Mouse (Mus musculus): ENCODE measurements around the gene Meiob.

Meiob gene

DNA sequence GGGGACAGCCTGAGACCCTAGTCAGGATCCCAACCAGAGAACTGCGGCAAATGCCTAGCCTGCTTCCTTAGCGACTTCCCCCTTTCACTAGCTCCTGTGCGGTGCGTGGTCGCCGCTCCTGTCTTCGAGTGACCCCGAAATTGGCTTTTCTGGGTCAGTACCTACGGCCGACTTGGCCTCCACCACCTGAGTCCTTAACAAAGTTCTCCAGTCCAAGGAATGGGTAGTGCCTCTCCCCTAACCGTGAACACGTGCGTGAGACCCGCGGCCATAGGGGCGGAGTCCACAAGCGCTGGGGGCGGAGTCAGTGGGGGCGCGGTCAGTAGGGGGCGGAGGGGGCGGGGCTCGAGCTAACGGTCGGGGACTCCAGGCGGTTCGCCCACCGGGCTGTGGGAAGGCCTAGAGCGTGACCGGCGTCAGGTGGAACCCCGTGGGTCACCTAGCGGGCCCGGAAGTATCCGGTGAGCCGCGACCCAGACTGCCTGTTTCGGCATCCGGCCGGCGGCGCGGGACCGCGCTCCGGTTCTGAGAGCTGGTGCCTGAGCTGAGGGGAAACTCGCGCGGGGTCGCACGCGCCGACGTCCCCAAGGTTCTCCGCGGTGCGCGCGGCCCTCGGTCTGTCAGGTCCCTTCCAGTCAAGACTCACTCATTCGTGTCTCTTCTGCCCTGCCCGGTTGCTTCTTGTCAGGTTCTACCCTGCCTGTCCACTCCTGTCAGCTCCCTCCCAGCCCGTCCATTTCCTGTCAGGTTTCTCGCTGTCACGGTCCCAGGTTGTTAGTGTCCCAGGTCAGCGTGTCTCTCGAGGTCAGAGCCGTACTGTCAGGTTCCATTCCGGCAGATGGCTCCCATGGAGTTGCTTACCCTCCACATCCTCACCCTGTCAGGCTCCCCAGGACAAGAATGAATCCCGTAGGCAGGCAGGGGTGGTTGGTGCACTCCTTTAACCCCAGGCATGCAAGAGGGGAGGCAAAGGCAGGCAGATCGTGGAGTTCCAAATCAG is at the start of gene Meiob:
Meiob (plus strand) TSS at position 338 of the 1,000 bp plus-strand sequence.
- DNase-seq (ENCODE audit: low spot score in 2 of 2), result peak; percentile 32 to 65

- no peak for DNase-seq (ENCODE audit: low spot score in 2 of 2)
These were observed 46.7 kb upstream of the Meiob start for GRCm38 (mm10) chr17:24757394-24757793.

GRCm38 (mm10) chr17:24761121-24761520 is 43.0 kb upstream of the Meiob start:
- no peak for DNase-seq (ENCODE audit: low spot score in 2 of 2)

GRCm38 (mm10) chr17:24765016-24765905 is 38.8 kb upstream of the Meiob start:
- no peak for DNase-seq (ENCODE audit: low spot score in 2 of 2)

GRCm38 (mm10) chr17:24766266-24766875 is 37.7 kb upstream of the Meiob start:
- DNase-seq (ENCODE audit: low spot score in 2 of 2), result no peak

DNA sequence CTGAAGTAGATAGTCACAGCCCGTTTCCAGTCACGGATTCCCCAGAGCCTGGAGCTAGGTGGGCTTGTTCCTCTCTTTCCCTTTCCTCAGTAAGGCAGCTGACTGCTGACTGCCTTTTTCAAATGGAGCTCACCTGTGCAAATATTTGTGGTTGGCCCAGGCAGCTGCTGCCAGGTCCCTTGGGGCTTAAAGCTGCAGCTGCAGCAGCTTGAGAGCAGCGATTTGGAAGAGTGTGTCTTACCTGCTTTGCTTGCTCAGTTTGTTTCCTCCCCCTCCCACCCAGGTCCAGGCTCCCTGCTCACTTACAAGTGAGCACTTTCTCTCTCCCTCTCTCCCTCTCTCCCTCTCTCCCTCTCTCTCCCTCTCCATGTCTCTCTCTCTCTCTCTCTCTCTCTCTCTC is 34.9 kb upstream of the Meiob start:
- no peak for DNase-seq (ENCODE audit: low spot score in 2 of 2)

GRCm38 (mm10) chr17:24773241-24773640 is 30.8 kb upstream of the Meiob start:
- DNase-seq (ENCODE audit: low spot score in 2 of 2), result no peak

DNA sequence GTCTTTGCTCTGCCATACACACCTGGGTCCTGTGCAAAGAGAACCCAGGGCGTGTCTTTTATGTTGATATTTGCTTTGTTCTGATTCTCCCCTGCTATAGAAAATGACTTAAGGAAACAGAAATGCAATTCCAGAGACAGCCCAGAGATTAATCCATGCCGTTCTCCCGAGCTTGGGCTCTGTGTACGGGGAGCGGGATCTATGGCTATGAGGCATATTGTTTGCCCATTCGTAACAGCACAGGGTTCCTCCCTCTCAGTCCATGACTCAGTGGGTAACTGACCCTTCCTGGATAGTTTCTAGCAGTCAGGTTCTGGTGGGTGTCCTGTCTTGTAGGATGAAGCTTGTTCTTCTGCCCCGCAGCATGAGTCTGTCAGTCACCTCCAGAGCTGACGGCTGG is 28.9 kb upstream of the Meiob start:
- no peak for DNase-seq (ENCODE audit: low spot score in 2 of 2)

GRCm38 (mm10) chr17:24777073-24777472 is 27.0 kb upstream of the Meiob start:
- DNase-seq (ENCODE audit: low spot score in 2 of 2), result peak in 1 of 2 experiments; percentile 15

- no peak for DNase-seq (ENCODE audit: low spot score in 2 of 2)
These were observed 23.3 kb upstream of the Meiob start for GRCm38 (mm10) chr17:24780821-24781220.

DNA sequence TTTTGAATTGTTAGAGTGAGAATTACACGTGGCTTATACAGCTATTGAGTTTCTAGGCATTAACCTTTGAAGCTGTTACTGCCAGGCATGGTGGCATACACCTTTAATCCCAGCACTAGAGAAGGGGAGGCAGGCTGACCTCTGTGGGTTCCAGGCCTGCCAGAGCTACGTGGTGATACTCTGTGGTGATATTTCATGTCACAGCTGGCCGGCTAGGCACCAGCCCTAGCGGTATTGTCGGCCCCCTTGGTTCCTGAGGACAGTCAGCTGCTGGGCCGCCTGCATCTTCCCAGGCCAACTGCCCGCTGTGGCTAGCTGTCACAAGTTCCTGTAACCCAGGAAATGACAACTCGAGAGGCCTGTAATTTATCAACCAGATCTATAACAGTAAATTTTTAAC is 11.9 kb upstream of the Meiob start:
- no peak for DNase-seq (ENCODE audit: low spot score in 2 of 2)

GRCm38 (mm10) chr17:24794791-24795190 is 9.3 kb upstream of the Meiob start:
- DNase-seq (ENCODE audit: low spot score in 2 of 2), result no peak

DNA sequence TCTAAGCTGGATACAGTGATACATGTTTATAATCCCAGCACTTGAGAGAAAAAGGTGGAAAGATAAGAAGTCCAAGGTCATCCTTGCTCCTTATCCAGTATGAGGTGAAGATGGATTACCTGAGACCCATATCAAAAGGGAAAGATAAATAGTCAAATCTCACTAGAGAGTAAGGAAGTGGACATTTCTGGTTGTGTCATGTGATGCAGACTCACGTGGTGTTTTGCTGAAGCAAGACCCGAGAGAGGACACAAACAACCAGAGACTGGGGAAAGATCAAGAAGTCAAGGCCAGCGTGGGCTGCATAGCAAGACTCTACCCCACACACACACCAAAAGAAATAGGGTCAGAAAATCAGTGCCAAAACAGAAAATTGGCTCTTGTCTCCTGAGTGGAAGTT is 7.1 kb upstream of the Meiob start:
- DNase-seq (ENCODE audit: low spot score in 2 of 2), result no peak

- no peak for DNase-seq (ENCODE audit: low spot score in 2 of 2)
These were observed 5.9 kb upstream of the Meiob start for GRCm38 (mm10) chr17:24798229-24798628.

- no peak for DNase-seq (ENCODE audit: low spot score in 2 of 2)
These were observed 4.6 kb upstream of the Meiob start for GRCm38 (mm10) chr17:24799476-24799875.

- no peak for DNase-seq (ENCODE audit: low spot score in 2 of 2)
These were observed 3.6 kb upstream of the Meiob start for GRCm38 (mm10) chr17:24800524-24800923.

DNA sequence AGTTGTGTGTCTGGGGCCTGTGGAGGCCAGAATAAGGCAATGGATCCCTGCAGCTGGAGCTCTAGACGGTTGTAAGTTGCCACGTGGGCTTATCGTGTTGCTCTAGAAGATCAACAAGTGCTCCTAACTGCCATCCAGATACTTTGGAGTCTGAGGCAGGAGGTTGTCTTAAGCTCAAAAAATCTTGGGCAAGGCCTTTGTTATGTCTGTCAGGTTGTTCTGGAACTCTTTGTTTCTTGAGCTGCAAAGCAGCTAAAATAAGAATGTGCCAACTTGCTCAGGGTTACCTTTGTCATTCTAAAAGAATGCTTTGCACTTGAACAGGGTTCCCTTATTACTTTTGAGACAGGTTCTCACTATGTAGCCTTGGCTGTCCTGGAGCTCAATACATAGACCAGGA is 7.1 kb downstream of the Meiob start:
- no peak for DNase-seq (ENCODE audit: low spot score in 2 of 2)

DNA sequence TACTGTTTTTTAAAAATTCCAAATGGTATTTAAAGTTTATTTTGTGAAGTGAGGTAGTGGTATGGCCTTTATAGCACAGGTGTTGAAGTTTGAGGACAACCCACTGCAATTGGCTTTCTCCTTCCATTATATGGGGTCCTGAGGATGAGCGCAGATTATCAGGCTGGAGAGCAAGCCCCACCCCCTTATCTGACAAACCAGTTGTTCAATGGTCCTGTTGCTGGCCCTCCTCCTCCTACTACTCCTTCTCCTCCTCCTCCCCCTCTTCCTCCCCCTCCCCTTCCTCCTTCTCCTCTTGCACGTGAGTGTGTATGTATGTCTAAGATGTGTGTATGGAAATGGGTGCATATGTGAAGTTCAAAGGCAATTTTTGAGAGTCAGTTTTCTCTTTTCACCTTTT is 8.1 kb downstream of the Meiob start:
- DNase-seq (ENCODE audit: low spot score in 2 of 2), result no peak

GRCm38 (mm10) chr17:24815256-24815655 is 11.2 kb downstream of the Meiob start:
- no peak for DNase-seq (ENCODE audit: low spot score in 2 of 2)

DNA sequence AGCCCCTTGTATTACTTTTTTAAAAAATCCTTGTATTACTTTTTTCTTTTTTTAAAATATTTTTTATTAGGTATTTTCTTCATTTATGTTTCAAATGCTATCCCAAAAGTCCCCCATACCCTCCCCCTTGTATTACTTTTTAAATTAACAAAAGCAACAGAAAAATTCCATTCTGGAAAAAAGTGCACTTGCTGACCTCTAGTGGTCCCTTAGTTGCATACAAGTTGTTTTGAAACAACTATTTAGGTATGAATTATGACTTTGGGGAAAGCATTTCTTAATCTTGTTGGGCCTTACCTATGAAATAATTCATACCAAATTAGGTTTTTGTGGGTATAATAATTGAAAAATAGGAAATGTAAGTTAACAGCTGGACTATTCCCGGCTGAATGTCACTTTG is 13.4 kb downstream of the Meiob start:
- no peak for DNase-seq (ENCODE audit: low spot score in 2 of 2)

DNA sequence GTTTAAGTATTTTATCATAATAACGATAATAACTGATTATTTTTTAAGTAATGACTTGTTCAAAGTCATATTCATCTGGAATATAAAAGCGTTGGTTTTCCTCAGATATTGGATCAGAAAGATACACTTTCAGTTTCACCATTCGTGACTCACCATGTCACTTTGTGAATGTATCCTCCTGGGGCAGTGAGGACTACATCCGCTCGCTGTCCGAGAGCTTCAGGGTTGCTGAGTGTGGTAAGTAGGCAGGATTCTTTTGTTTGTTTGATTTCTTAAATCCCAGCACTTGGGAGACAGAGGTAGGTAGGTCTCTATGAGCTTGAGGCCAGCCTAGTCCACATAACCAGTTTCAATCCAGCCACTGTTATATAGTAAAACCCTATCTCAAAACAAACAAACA is 14.1 kb downstream of the Meiob start:
- DNase-seq (ENCODE audit: low spot score in 2 of 2), result no peak

GRCm38 (mm10) chr17:24819469-24819868 is 15.4 kb downstream of the Meiob start:
- DNase-seq (ENCODE audit: low spot score in 2 of 2), result no peak
